Mouse (Mus musculus): ENCODE results near the gene Tekt3.

GRCm38 (mm10) chr11:63061446-63061845 is at the start of gene Tekt3:
- TF ChIP-seq CTCF (IDR thresholded peaks at IDR 0.05) (no peak), EP300 (IDR thresholded peaks at IDR 0.05) (no peak)
